Mouse (Mus musculus) neural tube, embryonic 12.5 days (tissue): ENCODE results near the gene Rgs10. TPM values are rescaled to one million over a fixed set of nuclear protein-coding genes. Genes with fewer than 3 reads are reported as not detected.

Experiments used
- ATAC-seq: fragments of 200-750 bp; cut with Nextera tagmentation; 2 replicates; pipeline ENCODE4 v1.8.0; 2017; ENCODE audit warnings: low read depth, mild to moderate bottlenecking, moderate TSS enrichment, moderate library complexity; ENCODE audit not compliant: low FRiP score
- H3K27ac ChIP-seq: fragments of 300-500 bp; sonication (generic); 2 replicates; pipeline ENCODE4 v1.5.1; 2016
- H3K27me3 ChIP-seq: fragments of 300-500 bp; sonication (generic); replicated peaks from 2 replicates; pipeline ENCODE4 v1.6.1; 2016; ENCODE audit warnings: mild to moderate bottlenecking
- H3K36me3 ChIP-seq: fragments of 300-500 bp; sonication (generic); 2 replicates; pipeline ENCODE4 v1.6.1; 2016; ENCODE audit warnings: mild to moderate bottlenecking
- H3K4me1 ChIP-seq: fragments of 300-500 bp; sonication (generic); 2 replicates; pipeline ENCODE4 v1.6.1; 2016
- H3K4me2 ChIP-seq: fragments of 300-500 bp; sonication (generic); replicated peaks from 2 replicates; pipeline ENCODE4 v1.6.1; 2016; ENCODE audit warnings: mild to moderate bottlenecking
- H3K4me3 ChIP-seq: fragments of 300-500 bp; sonication (generic); 2 replicates; pipeline ENCODE4 v1.5.1; 2016
- H3K9ac ChIP-seq: fragments of 300-500 bp; sonication (generic); 2 replicates; pipeline ENCODE4 v1.6.1; 2016; ENCODE audit warnings: mild to moderate bottlenecking
- H3K9me3 ChIP-seq: fragments of 300-500 bp; sonication (generic); 2 replicates; pipeline ENCODE4 v1.6.1; 2016; ENCODE audit warnings: mild to moderate bottlenecking
- WGBS: fragments of 180-500 bp; shearing (Covaris S2); methylation state at CpG from one replicate; pipeline ENCODE4 v1.1.7; 2016; 5-methylcytosine and 5-hydroxymethylcytosine counted together
- polyA plus RNA-seq: library from polyadenylated mRNA; unstranded; fragments of >200 nt; fragmentation: Nextera tagmentation; extraction: Ambion mirVana; gene quantifications from 2 replicates; pipeline ENCODE4 v1.2.1, GENCODE M21; 2016

The Rgs10 gene
- polyA plus RNA-seq, 1 experiment from 2014 or later, result 22.7 TPM

- Histone ChIP-seq H3K4me3 (no peak overlapping the region), H3K36me3 (no peaks in the 10 kb centered on the region), H3K27me3 (no peaks in the 10 kb centered on the region), H3K27ac (no peak overlapping the region), H3K9ac (no peak overlapping the region), H3K9me3 (no peaks in the 10 kb centered on the region), H3K4me2 (no peak overlapping the region), H3K4me1 (no peaks in the 10 kb centered on the region)
- no peak for ATAC-seq
- 91% methylated on average over 11 of the region's 11 CpGs for WGBS
These were observed 54.0 kb downstream of the Rgs10 start for GRCm38 (mm10) chr7:128364526-128364925.

GRCm38 (mm10) chr7:128363806-128364205, 54.8 kb downstream of the Rgs10 start:
- Histone ChIP-seq H3K4me3 (no peak overlapping the region), H3K4me1 (no peaks in the 10 kb centered on the region), H3K27ac (no peak overlapping the region), H3K9me3 (no peaks in the 10 kb centered on the region), H3K27me3 (no peaks in the 10 kb centered on the region), H3K9ac (no peak overlapping the region), H3K36me3 (no peaks in the 10 kb centered on the region), H3K4me2 (no peak overlapping the region)
- WGBS, result 82% methylated on average over 10 of the region's 10 CpGs
- ATAC-seq, result no peak

- H3K9me3 ChIP-seq, result no peaks in the 10 kb centered on the region
- no peak overlapping the region for H3K4me2 ChIP-seq
- no peak for ATAC-seq
- WGBS, result 85% methylated on average over 4 of the region's 4 CpGs
- H3K27ac ChIP-seq, result no peak overlapping the region
- H3K36me3 ChIP-seq, result no peaks in the 10 kb centered on the region
- H3K4me1 ChIP-seq, result no peaks in the 10 kb centered on the region
- H3K4me3 ChIP-seq, result no peak overlapping the region
- H3K27me3 ChIP-seq, result no peaks in the 10 kb centered on the region
- H3K9ac ChIP-seq, result no peak overlapping the region
These were observed 55.6 kb downstream of the Rgs10 start for GRCm38 (mm10) chr7:128362916-128363315.

GRCm38 (mm10) chr7:128359741-128360140, 58.8 kb downstream of the Rgs10 start:
- 83% methylated on average over 9 of the region's 9 CpGs for WGBS
- no peak overlapping the region for H3K4me2 ChIP-seq
- H3K27me3 ChIP-seq, result no peaks in the 10 kb centered on the region
- H3K9me3 ChIP-seq, result no peaks in the 10 kb centered on the region
- H3K36me3 ChIP-seq, result no peaks in the 10 kb centered on the region
- ATAC-seq, result no peak
- H3K4me1 ChIP-seq, result no peaks in the 10 kb centered on the region; the same call in 1 of the 2 replicates
- H3K27ac ChIP-seq, result no peak overlapping the region
- no peak overlapping the region for H3K4me3 ChIP-seq
- H3K9ac ChIP-seq, result no peak overlapping the region

- no peak for ATAC-seq
- no peaks in the 10 kb centered on the region for H3K9me3 ChIP-seq
- H3K36me3 ChIP-seq, result no peaks in the 10 kb centered on the region
- H3K27me3 ChIP-seq, result no peaks in the 10 kb centered on the region
- H3K4me3 ChIP-seq, result no peak overlapping the region
- H3K4me1 ChIP-seq, result no peaks in the 10 kb centered on the region; the same call in 1 of the 2 replicates
- no peak overlapping the region for H3K4me2 ChIP-seq
- no peak overlapping the region for H3K9ac ChIP-seq
- no peak overlapping the region for H3K27ac ChIP-seq
- WGBS, result 76% methylated on average over 7 of the region's 7 CpGs
These were observed 59.4 kb downstream of the Rgs10 start for GRCm38 (mm10) chr7:128359164-128359563.

- WGBS, result 84% methylated on average over 9 of the region's 9 CpGs
- no peak overlapping the region for H3K9ac ChIP-seq
- ATAC-seq, result no peak
- no peaks in the 10 kb centered on the region for H3K27me3 ChIP-seq
- H3K4me1 ChIP-seq, result no peaks in the 10 kb centered on the region; the same call in 1 of the 2 replicates
- H3K9me3 ChIP-seq, result no peaks in the 10 kb centered on the region
- H3K36me3 ChIP-seq, result no peaks in the 10 kb centered on the region
- no peak overlapping the region for H3K4me2 ChIP-seq
- no peak overlapping the region for H3K4me3 ChIP-seq
- H3K27ac ChIP-seq, result no peak overlapping the region
These were observed 59.8 kb downstream of the Rgs10 start for GRCm38 (mm10) chr7:128358741-128359140.

GRCm38 (mm10) chr7:128356868-128357755, 61.4 kb downstream of the Rgs10 start:
- H3K4me2 ChIP-seq, result no peak overlapping the region
- H3K9me3 ChIP-seq, result no peaks in the 10 kb centered on the region
- ATAC-seq, result no peak
- H3K27me3 ChIP-seq, result no peaks in the 10 kb centered on the region
- no peaks in the 10 kb centered on the region; the same call in 1 of the 2 replicates for H3K4me1 ChIP-seq
- no peak overlapping the region for H3K27ac ChIP-seq
- no peak overlapping the region for H3K9ac ChIP-seq
- WGBS, result 71% methylated on average over 9 of the region's 9 CpGs
- H3K4me3 ChIP-seq, result no peak overlapping the region
- H3K36me3 ChIP-seq, result no peaks in the 10 kb centered on the region

- no peak for ATAC-seq
- H3K9ac ChIP-seq, result no peak overlapping the region
- no peaks in the 10 kb centered on the region for H3K9me3 ChIP-seq
- no peak overlapping the region for H3K27ac ChIP-seq
- H3K4me3 ChIP-seq, result no peak overlapping the region
- H3K27me3 ChIP-seq, result no peaks in the 10 kb centered on the region
- no peaks in the 10 kb centered on the region; the same call in 1 of the 2 replicates for H3K4me1 ChIP-seq
- no peak overlapping the region for H3K4me2 ChIP-seq
- no peaks in the 10 kb centered on the region for H3K36me3 ChIP-seq
- 83% methylated on average over 5 of the region's 5 CpGs for WGBS
These were observed 63.1 kb downstream of the Rgs10 start for GRCm38 (mm10) chr7:128355463-128355862.

- no peaks in the 10 kb centered on the region for H3K36me3 ChIP-seq
- peaks cover 9% of the 10 kb centered on the region for H3K4me1 ChIP-seq
- 77% methylated on average over 3 of the region's 3 CpGs for WGBS
- H3K27ac ChIP-seq, result no peak overlapping the region
- H3K9me3 ChIP-seq, result no peaks in the 10 kb centered on the region
- H3K4me2 ChIP-seq, result no peak overlapping the region
- no peak overlapping the region for H3K4me3 ChIP-seq
- no peak for ATAC-seq
- H3K9ac ChIP-seq, result no peak overlapping the region
- H3K27me3 ChIP-seq, result no peaks in the 10 kb centered on the region
These were observed 65.8 kb downstream of the Rgs10 start for GRCm38 (mm10) chr7:128352721-128353120.

GRCm38 (mm10) chr7:128351176-128351575, 67.4 kb downstream of the Rgs10 start:
- no peak for ATAC-seq
- Histone ChIP-seq H3K27me3 (no peaks in the 10 kb centered on the region), H3K9me3 (no peaks in the 10 kb centered on the region), H3K36me3 (no peaks in the 10 kb centered on the region), H3K4me2 (no peak overlapping the region), H3K27ac (no peak overlapping the region), H3K9ac (no peak overlapping the region), H3K4me1 (peaks cover 9% of the 10 kb centered on the region), H3K4me3 (no peak overlapping the region)
- WGBS, result 54% methylated on average over 5 of the region's 5 CpGs

GRCm38 (mm10) chr7:128350316-128350715, 68.2 kb downstream of the Rgs10 start:
- Histone ChIP-seq H3K36me3 (no peaks in the 10 kb centered on the region), H3K27me3 (no peaks in the 10 kb centered on the region), H3K4me1 (peaks cover 9% of the 10 kb centered on the region), H3K4me2 (no peak overlapping the region), H3K9ac (no peak overlapping the region), H3K9me3 (no peaks in the 10 kb centered on the region), H3K27ac (no peak overlapping the region), H3K4me3 (no peak overlapping the region)
- no peak for ATAC-seq
- 82% methylated on average over 7 of the region's 7 CpGs for WGBS

- ATAC-seq, result no peak
- no peak overlapping the region for H3K27ac ChIP-seq
These were observed 68.8 kb downstream of the Rgs10 start for GRCm38 (mm10) chr7:128349751-128350150.

GRCm38 (mm10) chr7:128348608-128349007, 70.0 kb downstream of the Rgs10 start:
- Histone ChIP-seq H3K4me3 (no peak overlapping the region), H3K36me3 (no peaks in the 10 kb centered on the region), H3K4me1 (peaks cover 9% of the 10 kb centered on the region), H3K9ac (no peak overlapping the region), H3K9me3 (no peaks in the 10 kb centered on the region), H3K27me3 (no peaks in the 10 kb centered on the region), H3K27ac (no peak overlapping the region), H3K4me2 (no peak overlapping the region)
- no peak for ATAC-seq
- 57% methylated on average over 1 of the region's 1 CpGs for WGBS

More at GRCm38 (mm10) chr7:128349751-128350150, 68.8 kb downstream of the Rgs10 start:
- Histone ChIP-seq H3K4me1 (peaks cover 9% of the 10 kb centered on the region), H3K4me2 (no peak overlapping the region), H3K36me3 (no peaks in the 10 kb centered on the region), H3K4me3 (no peak overlapping the region), H3K27me3 (no peaks in the 10 kb centered on the region), H3K9ac (no peak overlapping the region), H3K9me3 (no peaks in the 10 kb centered on the region)
- WGBS, result 46% methylated on average over 4 of the region's 4 CpGs
